Mouse (Mus musculus): ENCODE measurements around the gene Stk17b.
"Not testable (repeated sequence)": the region's sequence is repeated elsewhere in the genome, so short reads cannot be mapped to it uniquely, and the experiment has no call there.

Stk17b gene

DNA sequence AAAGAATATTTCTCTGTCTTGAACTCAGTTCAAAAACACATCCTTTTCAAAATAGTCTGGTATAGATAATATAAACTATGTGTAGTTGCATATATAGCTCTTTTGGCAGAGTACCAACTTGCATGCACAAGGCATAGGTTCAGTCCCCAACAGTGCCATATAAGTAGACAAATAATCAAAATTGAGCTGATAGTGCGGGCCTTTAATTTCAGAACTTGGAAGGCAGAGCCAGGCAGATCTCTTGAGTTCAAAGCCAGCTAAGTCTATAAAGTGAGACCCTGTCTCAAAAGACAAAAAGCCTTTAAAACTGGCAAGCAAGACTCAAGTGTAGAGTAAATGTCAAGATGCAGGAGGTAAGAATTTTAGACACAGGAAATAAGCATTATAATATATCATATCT, 2.1 kb downstream of the Stk17b start:
- DNase-seq (ENCODE audit: low read depth, low spot score) = peak; percentile 63

DNA sequence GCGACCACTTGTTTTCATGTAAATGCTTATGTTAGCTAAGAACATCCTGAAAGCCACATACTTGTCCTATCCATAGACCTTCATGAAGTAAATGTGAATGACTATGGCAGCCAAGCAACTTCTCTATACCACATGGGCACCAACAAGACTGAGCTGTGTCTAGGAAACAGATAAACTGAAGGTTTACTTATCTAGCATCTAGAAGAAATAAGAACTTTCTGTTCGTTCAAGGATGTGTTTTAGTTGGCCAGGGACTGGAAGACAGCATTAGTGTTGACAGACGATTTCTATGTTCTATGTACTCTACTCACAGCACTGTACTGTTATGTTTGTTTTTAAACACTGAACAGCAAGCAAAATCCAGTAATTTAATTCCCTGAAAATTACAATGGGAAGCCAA, 2.9 kb downstream of the Stk17b start:
- DNase-seq (ENCODE audit: low read depth, low spot score) = peak; percentile 75

DNA sequence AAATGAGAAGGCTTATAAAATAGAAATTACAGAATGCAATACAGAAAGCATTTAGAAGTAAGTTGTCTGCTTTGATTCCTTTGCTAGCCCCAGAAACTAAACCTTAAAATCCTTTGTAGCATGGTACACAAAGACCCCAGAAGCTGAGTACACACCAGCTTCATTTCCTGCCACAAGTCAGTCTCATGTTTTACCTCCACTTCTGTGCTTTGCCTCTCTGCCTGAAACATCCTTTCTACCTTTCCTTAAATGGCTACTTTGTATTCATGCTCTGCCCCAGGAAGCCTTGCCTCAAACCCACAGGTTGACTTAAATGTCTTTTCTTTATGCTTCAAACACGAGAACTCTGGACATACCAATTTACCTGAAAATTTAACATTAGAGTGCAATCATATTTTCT, 3.7 kb downstream of the Stk17b start:
- peak; percentile 64 for DNase-seq (ENCODE audit: low read depth, low spot score)

DNA sequence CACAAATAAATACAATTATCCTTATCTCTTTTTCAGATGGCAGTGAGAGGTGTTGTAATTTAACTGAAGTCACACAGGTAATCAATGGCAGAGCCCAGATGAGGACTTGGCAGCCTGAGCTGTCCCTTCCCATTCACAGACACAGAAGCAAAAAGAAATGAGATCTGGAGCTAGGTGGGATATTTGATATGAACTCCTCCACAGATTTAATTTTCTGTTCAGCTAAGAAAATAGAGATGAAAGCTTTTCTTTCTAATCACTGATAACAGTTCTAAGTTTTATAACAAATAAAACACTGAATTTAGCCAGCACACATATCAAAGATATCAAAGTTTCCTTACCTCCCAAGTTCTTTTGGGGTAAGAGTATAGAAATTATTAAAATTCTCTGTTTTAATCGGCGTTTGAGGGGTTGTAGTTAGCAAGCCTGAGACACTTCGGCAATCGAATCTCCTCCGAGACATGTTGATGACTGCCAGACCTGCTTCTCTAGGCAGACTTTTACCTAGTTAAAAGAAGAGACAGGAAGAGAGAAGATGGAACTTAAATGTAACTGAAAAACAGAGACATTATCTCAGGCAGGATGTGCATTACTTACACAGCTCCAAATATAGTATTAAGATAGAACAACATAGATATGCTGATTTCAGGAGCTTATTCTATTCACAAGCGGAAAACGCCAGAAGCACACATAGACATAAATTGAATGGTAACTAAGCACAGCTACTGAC, 8.7 kb downstream of the Stk17b start:
- DNase-seq (ENCODE audit: low read depth, low spot score) = peak; percentile 48

DNA sequence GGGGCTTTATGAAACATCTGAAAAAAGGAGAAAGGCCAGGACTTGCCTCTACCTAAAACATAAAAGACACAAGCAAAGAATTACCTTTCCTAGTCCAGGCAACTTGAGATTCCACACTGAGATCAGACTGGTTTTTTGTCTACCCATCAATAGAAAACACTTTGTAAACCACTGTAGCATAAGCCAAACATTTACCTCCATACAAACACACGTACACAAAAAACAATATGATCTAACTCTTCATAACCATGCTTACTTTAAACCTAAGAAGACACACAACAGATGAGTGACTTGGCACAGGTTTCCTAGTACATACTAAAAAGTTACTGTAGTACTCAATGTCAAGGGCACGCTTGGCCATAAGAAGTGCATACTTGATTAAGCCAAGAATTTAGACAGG, 9.5 kb downstream of the Stk17b start:
- DNase-seq (ENCODE audit: low read depth, low spot score) = no peak

DNA sequence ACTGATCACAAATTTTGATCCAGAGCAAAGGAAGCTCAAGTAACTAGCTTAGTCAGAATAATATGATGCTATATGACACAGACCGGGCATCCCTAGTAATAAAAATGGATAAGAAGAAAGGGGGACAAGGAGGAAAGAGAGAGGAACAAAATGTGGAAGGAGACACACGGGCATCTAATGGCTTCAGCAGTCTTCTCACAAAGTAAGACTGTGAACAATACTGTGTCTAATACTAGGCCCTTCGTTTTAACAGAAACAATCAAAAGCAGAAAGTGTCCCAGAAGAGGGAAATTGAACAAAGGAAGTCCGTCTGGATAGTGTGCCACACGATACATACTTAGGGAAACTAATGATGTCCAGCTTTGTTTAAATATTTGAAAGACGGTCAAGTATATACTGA, 10.0 kb downstream of the Stk17b start:
- peak; percentile 63 for DNase-seq (ENCODE audit: low read depth, low spot score)

DNA sequence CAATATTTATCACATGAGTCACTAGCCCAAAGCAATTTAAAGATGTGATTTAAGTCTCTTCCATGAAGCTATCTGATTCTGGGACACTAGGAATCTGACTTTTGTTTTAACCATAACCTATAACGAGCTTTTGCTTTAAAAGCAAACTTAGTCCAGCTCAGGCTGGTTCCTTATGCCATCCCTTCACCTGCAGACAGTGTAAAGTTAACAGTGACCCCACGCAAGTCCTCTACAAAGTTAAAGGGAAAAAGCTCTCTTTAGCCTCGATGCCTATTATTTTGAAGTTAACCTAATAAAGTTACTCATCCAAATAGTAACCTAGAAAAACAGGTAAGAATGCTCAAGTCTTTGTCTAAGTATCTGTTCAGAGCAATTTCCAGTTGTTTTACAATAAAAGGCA, 10.5 kb downstream of the Stk17b start:
- DNase-seq (ENCODE audit: low read depth, low spot score) = peak; percentile 59

DNA sequence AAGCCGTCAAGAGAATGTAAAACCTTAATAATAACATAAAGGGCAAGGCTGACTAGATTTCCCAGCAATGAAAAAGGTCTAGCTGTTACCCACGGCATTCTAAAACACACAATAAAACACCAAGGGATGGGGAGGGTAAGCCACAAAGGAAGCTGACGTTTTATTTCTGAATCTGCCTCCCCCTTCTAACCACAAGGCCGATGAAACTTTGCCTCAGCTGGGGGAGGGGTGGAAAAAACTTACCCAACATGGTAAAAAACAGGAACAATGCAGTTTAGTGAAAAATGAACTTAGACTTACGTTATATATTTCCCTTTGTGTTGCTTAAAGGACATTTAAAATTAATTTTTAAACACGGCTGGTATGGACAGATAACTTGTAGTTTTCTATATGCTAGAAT, 11.0 kb downstream of the Stk17b start:
- DNase-seq (ENCODE audit: low read depth, low spot score) = peak; percentile 94

DNA sequence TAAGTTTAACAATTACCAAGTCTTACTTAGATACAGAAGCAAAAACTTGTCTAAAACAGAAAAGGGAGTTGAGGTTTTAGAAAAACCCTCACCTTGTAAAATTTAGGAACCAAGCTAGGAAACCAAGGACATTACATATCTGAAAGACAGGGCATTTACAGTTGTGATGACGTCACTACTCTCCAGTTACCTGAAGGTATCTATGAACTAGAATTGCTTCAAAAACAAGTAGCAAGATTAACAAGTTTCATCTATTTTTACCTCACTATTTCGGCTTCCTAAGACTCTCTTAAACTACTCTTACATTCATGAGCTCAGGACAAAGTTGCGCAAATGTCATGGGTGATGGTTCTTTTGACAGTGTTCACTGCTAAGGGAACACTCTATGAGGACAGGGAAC, 12.1 kb downstream of the Stk17b start:
- peak; percentile 21 for DNase-seq (ENCODE audit: low read depth, low spot score)

DNA sequence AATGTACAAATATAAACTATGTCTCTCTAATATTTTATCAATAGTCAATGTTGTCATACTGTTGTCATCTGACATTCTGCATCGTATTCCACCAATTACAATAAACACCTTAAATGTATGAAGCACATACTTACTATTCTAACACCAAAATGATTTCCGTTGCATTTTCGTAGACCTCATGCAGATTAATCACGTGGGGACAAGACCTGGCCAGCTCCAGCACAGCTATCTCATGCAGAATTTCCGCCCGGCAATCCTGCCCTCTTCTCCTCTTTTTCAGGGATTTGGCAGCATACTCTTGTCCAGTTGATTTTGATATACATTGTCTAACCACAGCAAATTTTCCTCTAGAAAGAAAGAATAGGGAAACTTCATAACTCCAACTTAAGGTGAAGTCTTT, 13.5 kb downstream of the Stk17b start:
- DNase-seq (ENCODE audit: low read depth, low spot score) = no peak

DNA sequence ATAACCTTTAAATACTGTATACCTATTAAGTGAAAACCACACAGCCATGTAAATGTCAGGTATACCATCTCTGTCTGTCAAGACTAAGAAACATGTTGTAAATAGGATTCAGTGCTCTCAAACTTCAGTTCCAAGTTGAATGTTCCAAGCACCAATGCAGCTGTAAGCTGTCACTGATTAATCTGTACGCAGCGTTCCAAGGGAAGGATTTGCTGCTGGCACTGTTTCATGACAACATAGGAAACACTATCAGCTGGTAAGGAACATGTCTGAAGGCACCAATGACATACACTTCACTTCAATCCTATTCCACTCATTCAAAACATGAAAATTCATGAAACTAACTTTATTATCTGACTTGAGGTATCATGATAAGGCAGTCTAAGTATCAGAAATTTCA, 18.9 kb downstream of the Stk17b start:
- no peak for DNase-seq (ENCODE audit: low read depth, low spot score)

DNA sequence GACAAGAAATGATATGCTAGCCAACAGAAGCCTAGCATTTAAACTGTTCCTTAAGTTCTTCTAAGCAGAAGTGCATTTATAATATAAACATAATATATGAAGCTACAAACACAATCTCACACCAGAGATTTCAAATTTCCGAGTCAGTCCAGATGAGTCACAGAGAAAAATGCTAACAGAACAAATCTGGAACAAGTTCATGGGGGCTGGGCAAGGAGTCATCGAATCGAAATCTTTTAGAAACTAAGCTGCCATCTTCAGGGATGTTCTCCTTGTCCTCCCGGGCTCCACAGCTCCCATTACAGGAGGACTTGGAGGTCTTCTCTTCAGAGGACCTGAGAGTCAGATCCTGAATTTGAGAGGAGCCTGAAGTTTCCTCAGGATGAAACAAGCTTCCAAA, 27.7 kb downstream of the Stk17b start:
- DNase-seq (ENCODE audit: low read depth, low spot score) = no peak

DNA sequence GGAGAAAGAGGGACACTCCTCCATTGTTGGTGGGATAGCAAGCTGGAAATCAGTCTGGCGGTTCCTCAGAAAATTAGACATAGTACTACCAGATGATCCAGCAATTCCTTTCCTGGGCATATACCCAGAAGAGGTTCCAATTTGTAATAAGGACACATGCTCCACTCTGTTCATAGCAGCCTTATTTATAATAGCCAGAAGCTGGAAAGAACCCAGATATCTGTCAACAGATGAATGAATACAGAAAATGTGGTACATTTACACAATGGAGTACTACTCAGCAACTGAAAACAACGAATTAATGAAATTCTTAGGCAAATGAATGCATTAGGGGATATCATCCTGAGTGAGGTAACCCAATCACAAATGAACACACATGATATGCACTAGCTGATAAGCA, 31.5 kb downstream of the Stk17b start:
- DNase-seq (ENCODE audit: low read depth, low spot score) = not testable (repeated sequence)

DNA sequence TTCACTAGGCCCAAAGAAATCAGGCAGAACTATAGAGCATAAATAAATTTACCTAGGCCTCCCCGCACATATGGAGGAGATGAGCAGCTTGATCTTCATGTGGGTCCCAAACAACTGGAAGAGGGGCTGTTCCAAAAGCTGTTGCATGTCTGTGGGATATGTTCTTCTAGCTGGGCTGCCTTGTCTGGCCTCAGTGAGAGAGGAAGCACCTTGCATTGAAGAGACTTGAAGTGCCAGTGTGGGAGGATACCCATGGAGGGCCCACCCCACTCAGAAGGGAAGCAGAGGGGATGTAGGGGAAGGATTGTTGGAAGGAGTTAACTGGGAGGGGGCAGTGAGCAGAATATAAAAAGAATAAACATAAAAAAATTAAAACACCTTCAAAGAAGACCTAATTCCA, 33.9 kb downstream of the Stk17b start:
- DNase-seq (ENCODE audit: low read depth, low spot score) = no peak

DNA sequence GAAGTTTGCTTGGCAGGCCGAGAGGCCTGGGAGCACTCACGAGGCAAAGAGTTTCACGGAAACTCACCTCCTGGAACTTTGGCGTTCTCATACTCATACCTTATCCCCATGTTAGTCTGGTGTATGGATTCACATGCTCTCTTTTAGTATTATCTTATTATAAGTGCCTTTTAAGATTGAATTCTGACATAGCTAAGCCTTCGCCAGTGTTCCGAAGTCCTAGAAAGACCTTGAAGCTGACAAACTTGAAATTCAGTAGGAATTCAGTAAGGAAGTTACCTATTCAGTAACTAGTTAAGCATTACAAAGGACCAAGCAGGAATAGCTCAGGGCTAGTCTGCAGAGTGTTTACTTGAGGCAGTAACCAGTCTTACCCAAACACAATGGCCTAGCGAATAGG, 34.3 kb downstream of the Stk17b start:
- not testable (repeated sequence) for DNase-seq (ENCODE audit: low read depth, low spot score)

DNA sequence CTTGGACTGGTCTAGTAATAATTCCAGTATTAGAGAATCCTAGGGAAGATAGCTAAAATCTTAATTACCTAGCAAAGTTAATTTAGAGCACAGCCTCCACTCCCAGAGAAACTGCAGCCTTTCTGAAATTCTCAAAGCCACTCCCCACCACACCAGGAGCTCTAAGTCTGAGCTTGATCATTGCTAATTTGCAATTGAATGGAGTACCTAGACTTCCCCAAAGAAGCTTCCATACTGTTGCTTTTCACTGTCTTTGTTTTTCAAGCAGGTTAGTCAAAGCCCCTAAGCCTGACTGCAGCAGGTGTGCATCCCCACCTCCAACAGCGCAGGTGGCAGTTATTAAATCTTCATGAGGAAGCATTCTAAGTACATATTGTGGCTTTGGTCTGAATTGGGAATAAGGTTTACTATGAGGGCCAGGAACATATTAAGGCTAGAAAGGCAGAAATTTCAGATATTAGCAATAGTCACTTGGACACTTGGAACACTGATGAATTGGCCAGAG, 35.1 kb downstream of the Stk17b start:
- not testable (repeated sequence) for DNase-seq (ENCODE audit: low read depth, low spot score)

DNA sequence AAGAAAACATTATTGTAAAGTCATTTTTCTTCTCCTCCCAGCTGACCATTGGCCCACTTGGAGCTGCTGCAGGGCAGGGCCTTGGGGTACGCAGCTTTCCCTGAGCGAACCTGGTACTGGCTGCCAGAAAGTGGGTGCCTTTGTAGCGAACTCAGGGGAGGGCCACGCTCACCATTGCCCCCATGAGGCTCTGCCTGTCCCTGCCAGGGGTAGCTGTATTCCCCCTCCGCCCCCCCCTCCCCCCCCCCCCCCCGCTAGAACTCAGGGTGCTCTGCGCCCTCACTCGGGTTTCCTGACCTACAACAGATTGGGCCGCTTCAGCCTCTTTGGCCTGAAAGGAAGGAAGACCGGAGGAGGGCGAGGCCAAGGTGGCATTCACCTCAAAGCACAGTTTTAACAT, 36.5 kb downstream of the Stk17b start:
- DNase-seq (ENCODE audit: low read depth, low spot score) = no peak

DNA sequence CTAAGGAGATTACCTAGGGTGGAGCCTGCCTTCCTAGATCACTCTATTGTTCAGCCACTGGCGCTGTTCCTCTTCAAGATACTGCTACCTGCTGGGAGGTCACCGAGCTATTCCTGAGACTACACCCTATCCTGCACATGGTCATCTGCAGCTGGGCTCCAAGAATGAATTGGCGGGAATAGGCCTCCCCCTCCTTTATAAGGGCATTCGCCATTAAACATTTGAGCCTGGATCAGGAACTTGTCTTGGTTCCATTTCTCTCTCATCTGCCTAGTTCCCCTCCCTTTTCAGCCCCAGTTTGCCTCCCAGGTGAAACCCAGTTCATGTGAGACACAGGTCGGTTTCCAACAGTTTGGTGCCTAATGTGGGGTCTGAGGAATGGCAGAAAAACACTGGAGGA, 39.0 kb downstream of the Stk17b start:
- no peak for DNase-seq (ENCODE audit: low read depth, low spot score)

DNA sequence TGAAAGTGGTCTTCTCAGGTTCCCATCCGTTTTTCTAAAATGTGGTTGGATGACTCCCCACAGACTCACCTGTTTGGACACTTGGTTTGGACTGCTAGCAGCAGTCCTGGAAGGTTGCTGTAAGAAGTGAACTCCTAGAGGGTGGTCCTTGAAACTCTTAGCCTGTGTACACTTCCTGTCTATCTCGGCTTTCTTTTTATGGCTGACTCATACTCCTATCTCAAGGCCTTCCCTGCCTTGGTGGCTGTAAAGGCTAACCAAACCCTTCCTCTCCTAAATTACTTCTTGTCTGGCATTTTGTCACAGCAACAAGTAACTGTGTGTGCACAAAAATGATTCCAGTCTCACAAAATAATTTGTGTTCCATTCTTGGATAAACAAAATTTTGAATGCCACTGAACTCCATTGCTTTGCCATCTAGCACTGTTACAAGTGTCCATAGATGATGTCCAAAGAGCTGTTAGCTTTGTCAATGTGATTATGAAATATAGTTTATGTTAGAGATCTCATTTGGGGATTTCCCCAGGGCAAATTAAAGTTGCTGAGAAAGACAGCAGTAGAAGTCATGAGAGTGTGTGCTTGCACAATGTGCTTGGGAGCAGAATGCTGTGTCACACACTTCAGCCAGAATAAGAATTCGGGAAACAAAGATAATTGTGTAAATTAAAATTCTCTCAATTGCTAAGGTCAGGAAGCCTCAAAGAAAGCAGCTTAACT, 43.1 kb downstream of the Stk17b start:
- no peak for DNase-seq (ENCODE audit: low read depth, low spot score)

DNA sequence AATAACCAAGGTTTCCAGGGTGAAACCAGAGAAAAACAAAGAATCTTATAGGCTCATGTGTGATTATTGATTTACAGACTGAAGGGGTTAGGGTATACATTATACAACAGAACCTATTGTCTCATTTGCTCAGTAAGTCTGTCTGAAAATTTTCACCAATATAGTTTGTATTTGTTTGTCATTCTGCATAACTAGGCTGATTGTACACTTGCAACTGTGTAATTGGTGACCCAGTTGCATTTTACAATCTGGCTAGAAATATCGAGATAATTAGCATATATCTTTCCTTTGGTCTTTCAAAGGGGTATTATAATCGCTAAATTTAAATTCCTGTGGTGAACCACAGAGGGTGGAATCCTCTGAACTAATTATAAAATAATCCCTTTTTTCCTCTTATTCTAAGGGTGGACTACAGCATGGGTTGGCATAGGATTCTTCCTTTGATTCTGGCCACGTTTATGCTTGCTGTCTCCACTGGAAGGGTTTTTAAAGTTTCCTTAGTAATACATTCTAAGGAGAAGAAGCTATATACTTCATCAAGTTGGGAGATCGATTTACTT, 44.2 kb downstream of the Stk17b start:
- DNase-seq (ENCODE audit: low read depth, low spot score) = no peak

DNA sequence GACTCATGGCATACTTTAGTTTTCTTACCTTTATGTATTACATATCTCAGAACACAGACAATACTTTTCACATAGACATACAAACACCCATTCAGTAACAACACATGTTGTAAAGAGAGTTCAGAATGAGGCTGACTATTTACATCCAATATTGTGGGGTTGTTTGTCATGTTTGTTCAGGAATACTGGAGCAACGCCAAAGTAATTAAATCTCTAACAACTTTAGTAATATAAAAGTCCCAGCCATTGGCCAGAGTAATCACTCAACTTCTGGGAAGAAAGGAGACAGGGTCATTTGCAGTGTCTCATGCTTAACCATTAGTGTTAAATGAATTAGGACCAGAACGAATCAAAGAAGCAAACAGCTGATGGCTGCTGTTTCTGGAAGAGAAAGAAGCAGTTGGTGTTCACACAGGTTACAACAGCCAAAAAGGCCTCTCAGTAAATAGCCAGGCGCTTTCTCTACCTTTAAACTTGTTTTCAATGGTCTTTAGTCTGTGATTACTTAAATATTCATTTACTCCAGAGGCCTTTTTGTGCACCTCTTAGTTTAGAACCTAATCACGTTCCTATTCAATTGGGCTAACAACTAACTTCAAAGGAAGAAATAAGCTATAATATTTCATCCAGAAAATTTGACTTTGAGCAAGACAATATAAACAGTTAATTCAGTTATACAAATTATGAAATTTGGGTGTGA, 44.8 kb downstream of the Stk17b start:
- DNase-seq (ENCODE audit: low read depth, low spot score) = not testable (repeated sequence)

DNA sequence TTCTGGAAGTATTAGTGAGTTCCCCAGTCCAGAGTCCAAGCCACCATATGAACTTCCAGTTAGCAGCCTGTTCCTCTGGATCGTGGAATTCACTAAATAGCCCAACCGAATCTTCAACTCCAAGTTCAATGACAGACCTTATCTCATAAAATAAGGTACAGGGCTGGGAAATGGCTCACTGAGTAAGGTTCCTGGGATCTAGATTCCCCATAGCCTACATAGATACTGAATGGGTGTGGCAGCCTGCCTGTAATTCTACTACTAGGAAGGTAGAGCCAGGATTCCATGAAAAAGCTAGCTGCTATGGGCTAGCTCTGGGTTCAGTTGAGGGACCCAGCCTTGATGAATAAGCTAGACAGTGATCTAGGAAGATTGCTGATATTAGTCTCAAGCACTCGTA, 48.4 kb downstream of the Stk17b start:
- no peak for DNase-seq (ENCODE audit: low read depth, low spot score)

Data from A20 (cell line).